Mouse (Mus musculus) stomach, embryonic 15.5 days (tissue): ENCODE data around the gene Nf2. TPM values are rescaled to one million over a fixed set of nuclear protein-coding genes. Genes with fewer than 3 reads are reported as not detected.

Experiments
- ATAC-seq: fragments of 200-750 bp; cut with Nextera tagmentation; 2 replicates; pipeline ENCODE4 v1.8.0; 2017; ENCODE audit warnings: low read depth, moderate number of reproducible peaks, moderate TSS enrichment; ENCODE audit not compliant: insufficient read depth, low FRiP score
- H3K27ac ChIP-seq: fragments of 300-500 bp; sonication (generic); 2 replicates; pipeline ENCODE4 v1.5.1; 2015; ENCODE audit warnings: mild to moderate bottlenecking, inconsistent platforms
- H3K27me3 ChIP-seq: fragments of 300-500 bp; sonication (generic); replicated peaks from 2 replicates; pipeline ENCODE4 v1.6.1; 2015; ENCODE audit warnings: inconsistent platforms
- H3K36me3 ChIP-seq: fragments of 300-500 bp; sonication (generic); 2 replicates; pipeline ENCODE4 v1.6.1; 2015; ENCODE audit warnings: inconsistent platforms
- H3K4me1 ChIP-seq: fragments of 300-500 bp; sonication (generic); 2 replicates; pipeline ENCODE4 v1.6.1; 2015; ENCODE audit warnings: inconsistent platforms
- H3K4me2 ChIP-seq: fragments of 300-500 bp; sonication (generic); 2 replicates; pipeline ENCODE4 v1.6.1; 2015; ENCODE audit warnings: mild to moderate bottlenecking, inconsistent platforms
- H3K4me3 ChIP-seq: fragments of 300-500 bp; sonication (generic); replicated peaks from 2 replicates; pipeline ENCODE4 v1.5.1; 2015; ENCODE audit warnings: inconsistent platforms
- H3K9ac ChIP-seq: fragments of 300-500 bp; sonication (generic); 2 replicates; pipeline ENCODE4 v1.6.1; 2015; ENCODE audit warnings: inconsistent platforms
- H3K9me3 ChIP-seq: fragments of 300-500 bp; sonication (generic); 2 replicates; pipeline ENCODE4 v1.6.1; 2016; ENCODE audit warnings: inconsistent platforms
- WGBS: fragments of 180-500 bp; shearing (Covaris S2); methylation state at CpG from one replicate; pipeline ENCODE4 v1.1.7; 2015; 5-methylcytosine and 5-hydroxymethylcytosine counted together
- polyA plus RNA-seq: library from polyadenylated mRNA; unstranded; fragments of >200 nt; fragmentation: Nextera tagmentation; extraction: Ambion mirVana; gene quantifications from 2 replicates; pipeline ENCODE4 v1.2.1, GENCODE M21; 2015

Gene Nf2
- polyA plus RNA-seq, 1 experiment from 2014 or later, result 38.6 TPM

- Histone ChIP-seq H3K27me3 (no peaks in the 10 kb centered on the region), H3K9ac (no peak overlapping the region), H3K4me1 (no peaks in the 10 kb centered on the region), H3K4me3 (no peak overlapping the region), H3K27ac (no peak overlapping the region), H3K4me2 (no peak overlapping the region), H3K36me3 (no peaks in the 10 kb centered on the region), H3K9me3 (no peaks in the 10 kb centered on the region)
- ATAC-seq, result no peak
- 46% methylated on average over 11 of the region's 11 CpGs for WGBS
Measured at GRCm38 (mm10) chr11:4861816-4862604, 12.7 kb upstream of the Nf2 start.

GRCm38 (mm10) chr11:4860986-4861385, 11.7 kb upstream of the Nf2 start:
- H3K4me3 ChIP-seq, result no peak overlapping the region
- WGBS, result 58% methylated on average over 1 of the region's 1 CpGs
- H3K36me3 ChIP-seq, result no peaks in the 10 kb centered on the region
- ATAC-seq, result no peak
- no peak overlapping the region for H3K9ac ChIP-seq
- no peak overlapping the region for H3K4me2 ChIP-seq
- no peaks in the 10 kb centered on the region for H3K27me3 ChIP-seq
- no peaks in the 10 kb centered on the region for H3K9me3 ChIP-seq
- no peaks in the 10 kb centered on the region for H3K4me1 ChIP-seq
- no peak overlapping the region for H3K27ac ChIP-seq

- Histone ChIP-seq H3K27ac (no peak overlapping the region), H3K4me2 (no peak overlapping the region), H3K4me3 (no peak overlapping the region), H3K27me3 (no peaks in the 10 kb centered on the region), H3K9ac (no peak overlapping the region), H3K4me1 (no peaks in the 10 kb centered on the region), H3K9me3 (no peaks in the 10 kb centered on the region), H3K36me3 (no peaks in the 10 kb centered on the region)
- 52% methylated on average over 2 of the region's 2 CpGs for WGBS
- ATAC-seq, result no peak
Measured at GRCm38 (mm10) chr11:4858416-4858815, 9.1 kb upstream of the Nf2 start.

- Histone ChIP-seq H3K9me3 (no peaks in the 10 kb centered on the region), H3K27me3 (no peaks in the 10 kb centered on the region), H3K4me3 (no peak overlapping the region), H3K36me3 (no peaks in the 10 kb centered on the region), H3K27ac (no peak overlapping the region), H3K4me1 (no peaks in the 10 kb centered on the region), H3K4me2 (no peak overlapping the region), H3K9ac (no peak overlapping the region)
- WGBS, result 93% methylated on average over 5 of the region's 5 CpGs
- ATAC-seq, result no peak
Measured at GRCm38 (mm10) chr11:4854181-4854580, 4.8 kb upstream of the Nf2 start.

GRCm38 (mm10) chr11:4853021-4853420, 3.7 kb upstream of the Nf2 start:
- H3K27me3 ChIP-seq, result no peaks in the 10 kb centered on the region
- no peak overlapping the region for H3K9ac ChIP-seq
- H3K9me3 ChIP-seq, result no peaks in the 10 kb centered on the region
- H3K4me2 ChIP-seq, result no peak overlapping the region
- ATAC-seq, result no peak
- H3K4me3 ChIP-seq, result no peak overlapping the region
- H3K27ac ChIP-seq, result no peak overlapping the region
- H3K4me1 ChIP-seq, result no peaks in the 10 kb centered on the region
- no peaks in the 10 kb centered on the region for H3K36me3 ChIP-seq

- WGBS, result 91% methylated on average over 2 of the region's 2 CpGs
- no peaks in the 10 kb centered on the region for H3K9me3 ChIP-seq
- peaks cover 4% of the 10 kb centered on the region for H3K4me1 ChIP-seq
- no peak for ATAC-seq
- no peak overlapping the region for H3K4me2 ChIP-seq
- H3K4me3 ChIP-seq, result no peak overlapping the region
- no peaks in the 10 kb centered on the region for H3K36me3 ChIP-seq
- no peaks in the 10 kb centered on the region for H3K27me3 ChIP-seq
- H3K9ac ChIP-seq, result no peak overlapping the region
- no peak overlapping the region for H3K27ac ChIP-seq
Measured at GRCm38 (mm10) chr11:4850404-4850803, 1.1 kb upstream of the Nf2 start.

GRCm38 (mm10) chr11:4848483-4849248, 670 bp downstream of the Nf2 start:
- H3K27ac ChIP-seq, result peak overlapping the region; percentile 80
- H3K9me3 ChIP-seq, result no peaks in the 10 kb centered on the region
- H3K4me2 ChIP-seq, result peak overlapping the region; percentile 58
- peak overlapping the region; percentile 98 for H3K4me3 ChIP-seq
- ATAC-seq, result peak; percentile 3; the same call in 1 of the 2 replicates
- peaks cover 4% of the 10 kb centered on the region for H3K4me1 ChIP-seq
- under 1% methylated on average over 50 of the region's 50 CpGs for WGBS
- peak overlapping the region; percentile 96 for H3K9ac ChIP-seq
- H3K27me3 ChIP-seq, result no peaks in the 10 kb centered on the region
- no peaks in the 10 kb centered on the region for H3K36me3 ChIP-seq

GRCm38 (mm10) chr11:4840942-4841526, 8.3 kb downstream of the Nf2 start:
- H3K36me3 ChIP-seq, result no peaks in the 10 kb centered on the region
- H3K9ac ChIP-seq, result no peak overlapping the region
- WGBS, result 80% methylated on average over 3 of the region's 3 CpGs
- H3K27ac ChIP-seq, result no peak overlapping the region
- H3K9me3 ChIP-seq, result no peaks in the 10 kb centered on the region
- ATAC-seq, result no peak
- H3K4me3 ChIP-seq, result no peak overlapping the region
- H3K4me1 ChIP-seq, result no peaks in the 10 kb centered on the region
- H3K27me3 ChIP-seq, result no peaks in the 10 kb centered on the region
- H3K4me2 ChIP-seq, result no peak overlapping the region

- no peak for ATAC-seq
- Histone ChIP-seq H3K4me2 (no peak overlapping the region), H3K4me1 (no peaks in the 10 kb centered on the region), H3K4me3 (no peak overlapping the region), H3K9ac (no peak overlapping the region), H3K27me3 (no peaks in the 10 kb centered on the region), H3K27ac (no peak overlapping the region), H3K36me3 (no peaks in the 10 kb centered on the region), H3K9me3 (no peaks in the 10 kb centered on the region)
- WGBS, result 92% methylated on average over 1 of the region's 1 CpGs
Measured at GRCm38 (mm10) chr11:4838235-4838634, 11.1 kb downstream of the Nf2 start.

- H3K4me2 ChIP-seq, result no peak overlapping the region
- H3K27ac ChIP-seq, result no peak overlapping the region
- no peaks in the 10 kb centered on the region for H3K4me1 ChIP-seq
- H3K9me3 ChIP-seq, result no peaks in the 10 kb centered on the region
- no peak for ATAC-seq
- H3K36me3 ChIP-seq, result no peaks in the 10 kb centered on the region
- WGBS, result 70% methylated on average over 5 of the region's 5 CpGs
- H3K4me3 ChIP-seq, result no peak overlapping the region
- no peaks in the 10 kb centered on the region for H3K27me3 ChIP-seq
- H3K9ac ChIP-seq, result no peak overlapping the region
Measured at GRCm38 (mm10) chr11:4837342-4837741, 12.0 kb downstream of the Nf2 start.

GRCm38 (mm10) chr11:4836755-4837154, 12.6 kb downstream of the Nf2 start:
- Histone ChIP-seq H3K9me3 (no peaks in the 10 kb centered on the region), H3K9ac (no peak overlapping the region), H3K27ac (no peak overlapping the region), H3K36me3 (no peaks in the 10 kb centered on the region), H3K4me3 (no peak overlapping the region), H3K4me1 (no peaks in the 10 kb centered on the region), H3K4me2 (no peak overlapping the region), H3K27me3 (no peaks in the 10 kb centered on the region)
- no peak for ATAC-seq
- 54% methylated on average over 6 of the region's 6 CpGs for WGBS

- Histone ChIP-seq H3K4me1 (no peaks in the 10 kb centered on the region), H3K4me2 (no peak overlapping the region), H3K9me3 (no peaks in the 10 kb centered on the region), H3K36me3 (no peaks in the 10 kb centered on the region), H3K4me3 (no peak overlapping the region), H3K9ac (no peak overlapping the region), H3K27me3 (no peaks in the 10 kb centered on the region), H3K27ac (no peak overlapping the region)
- 74% methylated on average over 6 of the region's 6 CpGs for WGBS
- no peak for ATAC-seq
Measured at GRCm38 (mm10) chr11:4835436-4835835, 13.9 kb downstream of the Nf2 start.
